Mouse (Mus musculus): Measurements from ENCODE around the gene Kctd13. TPM values are rescaled to one million over a fixed set of nuclear protein-coding genes. Genes with fewer than 3 reads are reported as not detected.
A peak's percentile ranks its signal among the peaks of the same experiment; 100 is the strongest.

The Kctd13 gene
- 135 and 140 TPM in 2 replicates for polyA plus RNA-seq (2015; fragmentation: Nextera tagmentation; extraction: Ambion mirVana)

- peak within 1 kb of the TSS; percentile 75 for H3K27ac ChIP-seq (ENCODE audit: low read length)
- peak within 1 kb of the TSS; percentile 77 for H3K9ac ChIP-seq (ENCODE audit: low read depth, low read length)
- no peaks in the 10 kb centered on the region for H3K9me3 ChIP-seq (replicated peaks; ENCODE audit: control insufficient read depth, low read length, poor library complexity, severe bottlenecking)
- WGBS = 3% methylated on average over 55 of the region's 56 CpGs
- peaks cover 11% of the 10 kb centered on the region for H3K4me1 ChIP-seq (ENCODE audit: control insufficient read depth, insufficient read depth, low read length)
- H3K4me2 ChIP-seq (ENCODE audit: low read length) = peak within 1 kb of the TSS; percentile 78
- no peaks in the 10 kb centered on the region for H3K27me3 ChIP-seq (ENCODE audit: control insufficient read depth, insufficient read depth, low read depth, low read length)
- H3K4me3 ChIP-seq (ENCODE audit: low read depth, low read length) = peak within 1 kb of the TSS; percentile 61
- peaks cover 2% of the 10 kb centered on the region; the same call in 1 of the 2 replicates for H3K36me3 ChIP-seq (ENCODE audit: control insufficient read depth, insufficient read depth, low read length)
- peak; percentile 97 for ATAC-seq
Observed at GRCm38 (mm10) chr7:126928384-126929037, at the start of gene Kctd13. Gene Kctd13, plus strand, starts transcription at chr7:126928879.

- Histone ChIP-seq H3K27me3 (ENCODE audit: control insufficient read depth, insufficient read depth, low read depth, low read length) (no peaks in the 10 kb centered on the region), H3K4me2 (ENCODE audit: low read length) (peak overlapping the region; percentile 77), H3K4me3 (ENCODE audit: low read depth, low read length) (peak overlapping the region; percentile 85; the same call in 1 of the 2 replicates), H3K4me1 (ENCODE audit: control insufficient read depth, insufficient read depth, low read length) (peaks cover 33% of the 10 kb centered on the region), H3K9me3 (replicated peaks; ENCODE audit: control insufficient read depth, low read length, poor library complexity, severe bottlenecking) (no peaks in the 10 kb centered on the region), H3K9ac (ENCODE audit: low read depth, low read length) (peak overlapping the region; percentile 57; the same call in 1 of the 2 replicates), H3K27ac (ENCODE audit: low read length) (no peak overlapping the region), H3K36me3 (ENCODE audit: control insufficient read depth, insufficient read depth, low read length) (peaks cover 26% of the 10 kb centered on the region)
- 76% methylated on average over 6 of the region's 6 CpGs for WGBS
- no peak for ATAC-seq
Observed at GRCm38 (mm10) chr7:126881040-126881439, 47.6 kb upstream of the Kctd13 start.

- H3K4me3 ChIP-seq (ENCODE audit: low read depth, low read length) = peak overlapping the region; percentile 85
- H3K9ac ChIP-seq (ENCODE audit: low read depth, low read length) = peak overlapping the region; percentile 90
- peak overlapping the region; percentile 97 for H3K27ac ChIP-seq (ENCODE audit: low read length)
- ATAC-seq = peak; percentile 2; the same call in 1 of the 2 replicates
- H3K4me2 ChIP-seq (ENCODE audit: low read length) = peak overlapping the region; percentile 77
- H3K9me3 ChIP-seq (replicated peaks; ENCODE audit: control insufficient read depth, low read length, poor library complexity, severe bottlenecking) = no peaks in the 10 kb centered on the region
- H3K27me3 ChIP-seq (ENCODE audit: control insufficient read depth, insufficient read depth, low read depth, low read length) = no peaks in the 10 kb centered on the region
- H3K36me3 ChIP-seq (ENCODE audit: control insufficient read depth, insufficient read depth, low read length) = peaks cover 10% of the 10 kb centered on the region
- H3K4me1 ChIP-seq (ENCODE audit: control insufficient read depth, insufficient read depth, low read length) = peaks cover 33% of the 10 kb centered on the region
- 1% methylated on average over 14 of the region's 15 CpGs for WGBS
Observed at GRCm38 (mm10) chr7:126883731-126884181, 44.9 kb upstream of the Kctd13 start.

- Histone ChIP-seq H3K27ac (ENCODE audit: low read length) (peak within 1 kb of the TSS; percentile 97), H3K9ac (ENCODE audit: low read depth, low read length) (peak within 1 kb of the TSS; percentile 90), H3K36me3 (ENCODE audit: control insufficient read depth, insufficient read depth, low read length) (peaks cover 6% of the 10 kb centered on the region; the same call in 1 of the 2 replicates), H3K4me2 (ENCODE audit: low read length) (peak within 1 kb of the TSS; percentile 77), H3K9me3 (replicated peaks; ENCODE audit: control insufficient read depth, low read length, poor library complexity, severe bottlenecking) (no peaks in the 10 kb centered on the region), H3K4me3 (ENCODE audit: low read depth, low read length) (peak within 1 kb of the TSS; percentile 85), H3K27me3 (ENCODE audit: control insufficient read depth, insufficient read depth, low read depth, low read length) (no peaks in the 10 kb centered on the region), H3K4me1 (ENCODE audit: control insufficient read depth, insufficient read depth, low read length) (peaks cover 33% of the 10 kb centered on the region)
- under 1% methylated on average over 56 of the region's 56 CpGs for WGBS
- ATAC-seq = peak; percentile 98
Observed at GRCm38 (mm10) chr7:126884286-126885164, 44.2 kb upstream of the Kctd13 start, which contains the start of gene Taok2. Gene Taok2, minus strand, starts transcription at chr7:126884703.

GRCm38 (mm10) chr7:126887281-126887680 lies 41.4 kb upstream of the Kctd13 start:
- peaks cover 13% of the 10 kb centered on the region for H3K4me1 ChIP-seq (ENCODE audit: control insufficient read depth, insufficient read depth, low read length)
- 92% methylated on average over 5 of the region's 5 CpGs for WGBS
- H3K27me3 ChIP-seq (ENCODE audit: control insufficient read depth, insufficient read depth, low read depth, low read length) = no peaks in the 10 kb centered on the region
- ATAC-seq = no peak
- no peaks in the 10 kb centered on the region for H3K9me3 ChIP-seq (replicated peaks; ENCODE audit: control insufficient read depth, low read length, poor library complexity, severe bottlenecking)
- no peaks in the 10 kb centered on the region for H3K36me3 ChIP-seq (ENCODE audit: control insufficient read depth, insufficient read depth, low read length)
- H3K27ac ChIP-seq (ENCODE audit: low read length) = no peak overlapping the region
- H3K4me3 ChIP-seq (ENCODE audit: low read depth, low read length) = no peak overlapping the region
- no peak overlapping the region for H3K4me2 ChIP-seq (ENCODE audit: low read length)
- no peak overlapping the region for H3K9ac ChIP-seq (ENCODE audit: low read depth, low read length)

- no peak overlapping the region for H3K9ac ChIP-seq (ENCODE audit: low read depth, low read length)
- H3K4me3 ChIP-seq (ENCODE audit: low read depth, low read length) = no peak overlapping the region
- H3K36me3 ChIP-seq (ENCODE audit: control insufficient read depth, insufficient read depth, low read length) = no peaks in the 10 kb centered on the region
- H3K27me3 ChIP-seq (ENCODE audit: control insufficient read depth, insufficient read depth, low read depth, low read length) = no peaks in the 10 kb centered on the region
- H3K4me2 ChIP-seq (ENCODE audit: low read length) = no peak overlapping the region
- no peak overlapping the region for H3K27ac ChIP-seq (ENCODE audit: low read length)
- H3K4me1 ChIP-seq (ENCODE audit: control insufficient read depth, insufficient read depth, low read length) = no peaks in the 10 kb centered on the region
- ATAC-seq = no peak
- H3K9me3 ChIP-seq (replicated peaks; ENCODE audit: control insufficient read depth, low read length, poor library complexity, severe bottlenecking) = no peaks in the 10 kb centered on the region
- 49% methylated on average over 7 of the region's 7 CpGs for WGBS
Observed at GRCm38 (mm10) chr7:126888852-126889251, 39.8 kb upstream of the Kctd13 start.

GRCm38 (mm10) chr7:126896912-126897311 lies 31.8 kb upstream of the Kctd13 start:
- WGBS = 92% methylated on average over 5 of the region's 5 CpGs
- no peak overlapping the region; the same call in 1 of the 2 replicates for H3K9ac ChIP-seq (ENCODE audit: low read depth, low read length)
- ATAC-seq = 0 out of 2 replicates have a peak, but pooled peaks have one; percentile 34

GRCm38 (mm10) chr7:126897390-126898101 lies 31.1 kb upstream of the Kctd13 start:
- ATAC-seq = peak; percentile 56; the same call in 1 of the 2 replicates
- WGBS = 22% methylated on average over 16 of the region's 16 CpGs
- Histone ChIP-seq H3K9me3 (replicated peaks; ENCODE audit: control insufficient read depth, low read length, poor library complexity, severe bottlenecking) (no peaks in the 10 kb centered on the region), H3K36me3 (ENCODE audit: control insufficient read depth, insufficient read depth, low read length) (no peaks in the 10 kb centered on the region), H3K9ac (ENCODE audit: low read depth, low read length) (peak overlapping the region; percentile 89), H3K4me2 (ENCODE audit: low read length) (peak overlapping the region; percentile 79), H3K4me3 (ENCODE audit: low read depth, low read length) (peak overlapping the region; percentile 65), H3K27ac (ENCODE audit: low read length) (peak overlapping the region; percentile 92), H3K4me1 (ENCODE audit: control insufficient read depth, insufficient read depth, low read length) (peaks cover 16% of the 10 kb centered on the region), H3K27me3 (ENCODE audit: control insufficient read depth, insufficient read depth, low read depth, low read length) (no peaks in the 10 kb centered on the region)

More at GRCm38 (mm10) chr7:126896912-126897311, 31.8 kb upstream of the Kctd13 start:
- Histone ChIP-seq H3K4me1 (ENCODE audit: control insufficient read depth, insufficient read depth, low read length) (peaks cover 16% of the 10 kb centered on the region), H3K9me3 (replicated peaks; ENCODE audit: control insufficient read depth, low read length, poor library complexity, severe bottlenecking) (no peaks in the 10 kb centered on the region), H3K27me3 (ENCODE audit: control insufficient read depth, insufficient read depth, low read depth, low read length) (no peaks in the 10 kb centered on the region), H3K4me2 (ENCODE audit: low read length) (peak overlapping the region; percentile 79), H3K4me3 (ENCODE audit: low read depth, low read length) (no peak overlapping the region), H3K27ac (ENCODE audit: low read length) (no peak overlapping the region; the same call in 1 of the 2 replicates), H3K36me3 (ENCODE audit: control insufficient read depth, insufficient read depth, low read length) (no peaks in the 10 kb centered on the region)

Measured in midbrain, embryonic 16.5 days (tissue).